Mouse (Mus musculus) right cerebral cortex, postnatal 36 days (tissue): Measurements from ENCODE around the gene Pcnx4.
A peak's percentile ranks its signal among the peaks of the same experiment; 100 is the strongest.

ENCODE experiments used
- DNase-seq, 2 experiments: peaks; one replicate each; pipeline ENCODE4 v3.0.0; 2022; ENCODE audit warnings: low spot score in 2 of 2, mixed read lengths in 1 of 2

Gene Pcnx4

DNA sequence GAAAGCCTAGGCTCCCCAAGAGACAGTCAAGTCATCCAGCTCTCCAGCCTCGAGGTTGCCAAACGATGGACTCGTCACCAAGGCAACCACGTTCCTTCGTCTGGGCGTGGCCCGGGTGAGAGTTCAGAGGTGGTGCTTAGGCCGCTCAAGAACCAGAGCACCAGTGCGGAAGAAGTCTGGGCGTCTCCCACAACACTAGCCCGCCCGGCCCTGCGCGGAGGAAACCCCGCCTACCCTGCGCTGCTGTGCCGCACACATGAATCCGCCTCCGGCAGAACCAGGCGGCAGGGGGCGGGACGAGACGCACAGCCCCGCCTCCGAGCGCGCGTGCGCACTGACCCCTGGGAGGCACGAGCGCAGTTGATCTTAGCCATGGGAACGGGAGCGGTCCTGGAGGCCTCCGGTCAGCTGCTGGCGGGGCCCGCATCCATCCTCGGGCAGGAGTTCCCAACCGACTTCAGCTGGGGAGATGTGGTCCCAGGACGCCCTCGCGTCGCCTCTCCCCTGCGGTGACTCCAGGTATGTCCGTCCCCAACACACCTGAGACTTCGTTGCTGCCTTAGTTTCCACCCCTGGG lies at the start of gene Pcnx4:
Gene Pcnx4 (plus strand): TSS at position 363 of the 577 bp plus-strand sequence.
- DNase-seq = peak; percentile 92 to 93

DNA sequence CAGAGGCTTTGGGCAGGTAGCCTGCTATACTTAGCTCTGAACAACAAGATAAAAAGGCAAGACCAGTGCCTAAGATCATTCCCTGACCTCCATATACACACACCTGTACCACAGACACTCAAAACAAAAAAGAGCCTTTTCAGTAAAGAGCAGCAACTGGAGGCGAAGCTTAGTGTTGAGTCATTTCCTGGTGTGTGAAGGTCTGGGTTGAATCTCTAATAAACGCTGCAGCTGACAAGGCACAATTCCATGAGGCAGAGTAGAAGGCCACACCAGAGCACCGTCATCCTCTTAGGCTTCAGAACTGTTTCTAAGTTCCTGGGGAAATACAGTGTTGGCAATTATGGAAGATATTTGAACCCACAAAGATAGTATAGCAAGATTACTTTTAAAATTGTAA lies 48.7 kb upstream of the Pcnx4 start:
- no peak for DNase-seq

DNA sequence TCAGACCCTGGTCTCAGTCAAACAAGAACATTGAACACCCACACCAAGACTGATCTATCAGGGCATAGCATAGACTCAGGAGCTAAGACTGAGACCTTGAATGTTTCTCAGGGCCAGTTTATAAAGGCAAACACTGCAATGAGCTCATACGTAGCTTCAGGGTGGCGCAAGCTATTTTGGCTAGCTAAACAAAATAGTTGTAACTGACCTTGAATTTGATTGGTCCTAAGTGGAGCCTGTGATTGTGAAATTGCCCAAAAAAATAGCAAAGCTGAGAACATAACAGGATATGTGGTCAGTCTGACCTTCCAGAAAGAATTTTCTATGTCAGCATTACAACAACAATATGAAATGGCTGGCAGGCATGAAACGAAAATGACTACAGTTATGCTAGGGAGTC lies 46.2 kb upstream of the Pcnx4 start:
- no peak for DNase-seq

DNA sequence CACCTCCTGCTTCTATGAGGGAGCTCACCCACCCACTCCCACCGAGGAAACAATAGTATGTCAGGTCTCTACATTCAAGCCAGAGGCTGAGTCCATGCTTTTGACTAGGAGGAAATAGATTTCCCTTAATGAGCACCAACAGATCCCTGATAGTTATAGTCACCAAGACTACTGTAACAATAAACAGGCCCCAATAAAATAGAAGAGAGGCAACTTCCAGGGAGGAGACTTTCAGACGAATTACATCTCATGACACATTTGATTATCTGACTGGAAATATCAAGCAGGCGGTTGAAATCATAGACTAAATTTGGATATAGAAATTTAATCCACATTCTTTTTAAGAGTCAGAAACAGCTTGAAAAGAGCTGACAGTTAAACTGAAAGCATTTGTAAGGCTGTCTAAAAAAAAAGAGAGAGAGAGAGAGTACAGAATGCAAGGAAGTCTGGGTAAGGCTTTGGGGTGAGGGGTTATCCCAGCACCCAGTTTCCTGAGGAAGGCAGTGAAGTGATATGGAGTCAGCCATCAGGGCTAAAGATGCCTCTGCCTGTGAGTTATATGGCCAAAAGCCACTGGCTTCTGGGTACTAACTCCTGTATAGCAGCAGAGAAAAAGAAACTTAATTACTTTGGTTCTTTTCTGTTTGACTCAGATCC lies 45.0 kb upstream of the Pcnx4 start:
- no peak for DNase-seq

DNA sequence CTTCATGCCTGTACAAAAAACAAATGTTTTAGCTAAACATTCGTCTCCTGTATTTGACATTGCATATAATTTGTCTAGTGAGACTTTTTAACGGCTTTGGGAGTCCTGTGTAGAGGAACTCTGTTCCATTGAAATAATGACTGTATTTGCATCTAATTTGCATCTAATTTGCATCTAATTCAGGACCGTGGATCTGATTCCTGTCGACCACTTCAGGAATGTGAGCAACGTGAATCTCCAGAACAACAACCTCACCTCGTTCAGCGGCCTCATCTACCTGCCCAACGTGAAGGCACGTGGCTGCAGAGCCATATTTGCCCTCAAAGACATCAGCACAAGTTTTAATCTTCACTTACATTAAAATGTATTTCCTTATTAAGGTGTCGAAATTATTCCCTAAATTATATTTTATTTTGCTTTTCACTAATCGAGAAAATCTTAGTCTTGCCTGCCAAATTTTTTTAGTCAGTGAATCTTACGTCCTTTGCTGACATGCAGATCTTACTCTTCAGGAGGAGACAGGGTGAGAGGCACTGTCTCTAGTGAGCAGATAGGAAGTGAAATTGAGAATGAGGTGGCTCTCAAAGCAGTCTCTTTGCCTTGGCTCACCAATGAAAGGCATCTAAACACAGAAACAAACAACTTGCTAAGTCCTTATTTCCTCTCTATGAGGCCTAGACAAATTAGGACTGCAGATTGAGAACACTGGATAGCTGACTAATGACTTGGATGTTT lies 39.1 kb upstream of the Pcnx4 start:
- DNase-seq = no peak

DNA sequence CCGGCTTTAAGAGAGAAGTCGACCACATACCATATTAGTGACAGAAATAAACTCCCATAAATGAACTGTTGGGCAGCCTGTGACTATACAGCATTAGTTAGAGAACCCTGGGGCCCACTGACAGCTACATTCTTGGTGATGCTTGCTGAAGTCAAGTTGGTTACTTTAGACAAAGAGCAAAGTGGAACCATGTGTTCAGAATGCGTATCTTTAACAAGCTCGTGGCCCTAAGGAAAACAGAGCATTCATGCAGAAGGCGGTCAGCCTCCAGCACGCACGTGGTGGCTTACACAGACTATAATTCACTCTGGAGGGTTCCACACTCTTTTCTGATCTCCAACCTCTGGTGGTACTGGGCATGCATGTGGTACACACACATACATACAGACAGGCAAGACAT lies 26.6 kb upstream of the Pcnx4 start:
- no peak for DNase-seq

DNA sequence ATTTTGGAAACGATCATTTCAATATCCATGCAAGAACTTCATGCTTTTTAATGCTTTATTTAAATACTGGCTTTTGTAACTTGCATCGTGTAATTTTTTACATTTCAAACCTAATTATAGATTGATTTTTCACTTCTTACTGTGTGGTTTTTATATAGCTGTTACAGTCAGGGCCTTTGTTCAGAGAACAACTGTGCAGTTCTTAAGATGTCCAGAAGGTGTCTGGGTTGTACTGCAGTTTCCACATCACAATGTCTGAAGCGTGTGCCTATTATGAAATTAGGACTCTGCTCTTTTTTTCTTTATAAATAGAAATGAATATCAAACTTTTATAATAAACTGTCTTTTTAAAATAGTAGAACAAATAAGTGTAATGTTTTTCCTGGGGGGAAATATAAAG lies 20.7 kb upstream of the Pcnx4 start:
- DNase-seq = no peak

DNA sequence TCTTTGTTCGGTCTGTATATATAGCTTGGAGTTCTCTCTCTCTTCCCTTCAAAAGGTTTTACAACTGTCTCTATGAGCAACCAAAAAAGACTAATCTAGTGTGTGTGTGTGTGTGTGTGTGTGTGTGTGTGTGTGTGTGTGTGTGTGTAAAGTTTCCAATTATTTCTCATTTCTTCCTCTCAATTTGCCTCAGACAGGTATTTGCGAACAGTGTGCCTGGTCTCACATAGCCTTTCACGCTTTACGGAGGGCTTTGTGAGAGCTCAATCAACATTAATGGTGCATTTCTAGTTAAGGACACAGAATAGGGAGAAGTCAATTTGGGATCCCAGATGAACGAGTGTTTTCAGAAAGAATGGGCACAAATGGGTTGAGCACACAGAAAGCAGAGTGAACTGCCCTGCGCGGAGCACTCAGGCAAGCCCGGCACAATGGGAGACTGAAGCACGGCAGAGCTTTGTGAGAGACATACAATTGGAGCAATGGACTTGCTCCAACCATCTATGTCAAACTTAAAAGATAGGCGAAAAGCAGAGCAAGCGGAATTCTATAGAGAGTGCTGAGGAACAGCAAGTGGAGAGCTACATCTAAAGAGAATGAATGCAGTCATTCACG lies 18.0 kb upstream of the Pcnx4 start:
- DNase-seq = no peak

DNA sequence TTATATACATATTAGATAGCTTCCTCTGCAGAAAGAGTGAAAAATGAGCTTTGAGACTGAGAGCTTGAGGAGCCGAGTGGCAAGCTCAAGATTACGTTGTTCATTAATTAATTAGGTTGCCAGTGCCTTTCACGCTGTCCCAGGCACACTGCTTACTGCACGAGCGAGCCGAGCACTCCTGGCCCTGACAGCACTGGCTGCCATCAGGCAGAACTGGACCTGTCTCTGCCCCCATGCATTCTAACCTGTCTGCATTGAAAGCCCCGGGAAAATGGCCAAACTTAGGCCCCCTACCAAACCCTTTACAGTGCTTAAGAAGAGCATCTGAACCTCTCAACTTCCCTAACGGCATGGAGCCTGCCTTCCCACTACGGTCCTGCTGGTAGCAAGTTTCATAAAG lies 16.8 kb upstream of the Pcnx4 start:
- no peak for DNase-seq

DNA sequence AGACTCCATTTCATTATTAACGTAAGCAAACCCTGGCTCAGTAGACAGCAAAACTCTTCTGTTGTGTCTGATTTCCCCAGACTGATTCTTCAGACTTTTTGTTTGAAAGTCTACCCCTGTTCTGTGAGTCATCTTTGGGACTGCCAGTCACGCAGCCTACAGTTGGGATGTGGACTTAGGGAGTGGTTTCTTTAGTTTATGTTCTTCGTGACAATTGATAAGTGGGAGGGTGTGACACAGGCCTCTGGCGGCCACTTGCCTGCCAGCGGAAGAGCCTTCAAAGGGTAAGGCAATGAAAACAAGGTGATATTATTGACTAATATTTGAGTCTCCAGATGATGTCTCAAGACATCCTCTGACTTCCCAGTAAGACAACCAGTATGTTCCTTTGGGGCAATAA lies 16.3 kb upstream of the Pcnx4 start:
- no peak for DNase-seq

DNA sequence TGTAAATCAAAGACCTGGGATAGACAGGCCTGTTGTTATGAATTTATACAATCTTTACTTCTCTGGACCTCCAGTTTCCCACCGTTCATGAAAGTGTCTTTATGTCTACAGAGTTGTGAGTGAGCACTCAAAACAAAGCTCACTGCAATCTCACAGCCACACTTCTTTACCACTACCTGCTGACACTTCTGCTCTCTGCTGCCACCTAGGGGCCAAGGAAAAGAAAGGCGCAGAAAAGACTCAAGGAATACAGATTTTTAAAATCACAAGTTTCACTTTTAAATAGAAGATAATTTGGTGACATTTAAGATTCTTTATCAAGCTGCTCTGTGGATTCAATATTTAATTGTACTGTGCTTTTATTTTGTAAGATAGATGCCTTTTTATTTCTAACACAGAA lies 15.5 kb upstream of the Pcnx4 start:
- no peak for DNase-seq

DNA sequence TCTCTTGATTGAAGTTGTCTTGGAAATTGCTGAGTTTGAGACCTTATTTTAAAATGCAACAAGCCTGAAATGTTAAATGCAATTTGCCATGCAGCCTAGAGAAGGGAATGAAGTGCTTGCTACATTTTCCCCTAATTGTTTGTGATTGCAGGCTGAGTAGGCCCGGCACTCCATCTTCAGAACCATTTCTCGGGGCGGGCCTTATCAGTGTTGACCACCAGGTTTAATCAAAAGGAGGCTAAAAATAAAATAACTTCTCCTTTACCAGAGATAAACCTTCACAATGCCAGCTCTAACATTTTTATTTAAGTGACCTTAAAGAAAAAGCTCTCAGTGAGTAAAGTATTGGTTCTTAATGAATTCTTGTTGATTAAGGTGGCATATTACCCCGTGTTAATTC lies 10.6 kb upstream of the Pcnx4 start:
- no peak for DNase-seq

DNA sequence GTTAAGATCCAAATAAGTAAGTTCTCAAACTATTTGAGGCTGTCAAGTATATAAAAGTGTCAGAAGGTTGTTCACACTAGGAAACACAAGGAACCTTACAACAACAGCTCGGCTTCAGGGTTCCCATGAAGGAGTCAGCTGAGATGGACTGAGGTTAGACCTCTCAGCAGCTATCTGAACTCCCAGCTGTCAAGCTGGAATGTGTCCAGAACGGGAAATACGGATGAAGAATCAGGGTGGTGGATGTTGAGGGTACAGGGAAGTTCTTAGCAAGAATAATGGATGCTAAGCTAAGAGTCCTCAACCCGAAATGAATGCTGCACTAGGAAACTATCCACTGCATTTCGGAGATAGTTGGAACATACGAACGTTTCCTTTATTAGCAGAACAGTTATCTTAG lies 3.9 kb upstream of the Pcnx4 start:
- DNase-seq = no peak

DNA sequence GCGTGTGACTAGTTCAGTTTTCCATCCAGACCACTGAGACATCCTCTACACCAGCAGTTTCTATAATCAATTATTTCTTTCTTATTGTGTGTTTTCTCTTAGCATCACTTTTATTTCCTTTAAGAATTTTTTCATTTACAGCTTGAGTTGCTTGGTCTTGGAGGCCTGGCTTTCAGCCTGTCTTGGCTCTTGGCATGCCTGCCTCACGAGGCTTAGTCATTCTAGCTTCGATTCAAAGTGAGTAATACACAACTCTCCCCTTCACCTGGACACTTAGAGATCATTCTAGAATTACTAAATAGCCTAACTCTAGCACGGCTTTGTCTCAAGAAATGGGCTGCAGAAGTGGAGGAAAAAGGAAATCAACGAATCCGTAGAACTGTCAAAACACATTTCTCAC lies 2.2 kb upstream of the Pcnx4 start:
- DNase-seq = no peak

DNA sequence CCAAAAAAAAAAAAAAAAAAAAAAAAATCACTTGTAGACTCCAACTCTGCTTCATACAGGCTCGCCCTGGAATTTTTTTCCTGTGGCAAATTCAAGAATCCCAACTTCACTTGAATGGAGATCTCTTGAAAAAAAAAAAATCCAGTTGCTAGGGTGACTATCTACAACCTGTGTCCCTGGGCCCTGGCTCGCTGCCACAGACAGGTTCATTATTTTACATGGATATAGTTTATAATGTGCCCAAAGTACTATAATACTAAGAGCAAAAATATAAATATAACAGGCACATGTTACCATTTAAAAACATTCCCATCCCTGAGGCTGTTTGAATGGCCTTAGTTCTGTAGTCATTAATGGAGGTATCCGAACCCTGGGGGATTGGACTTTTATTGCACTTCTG lies 584 bp upstream of the Pcnx4 start:
- DNase-seq = no peak

DNA sequence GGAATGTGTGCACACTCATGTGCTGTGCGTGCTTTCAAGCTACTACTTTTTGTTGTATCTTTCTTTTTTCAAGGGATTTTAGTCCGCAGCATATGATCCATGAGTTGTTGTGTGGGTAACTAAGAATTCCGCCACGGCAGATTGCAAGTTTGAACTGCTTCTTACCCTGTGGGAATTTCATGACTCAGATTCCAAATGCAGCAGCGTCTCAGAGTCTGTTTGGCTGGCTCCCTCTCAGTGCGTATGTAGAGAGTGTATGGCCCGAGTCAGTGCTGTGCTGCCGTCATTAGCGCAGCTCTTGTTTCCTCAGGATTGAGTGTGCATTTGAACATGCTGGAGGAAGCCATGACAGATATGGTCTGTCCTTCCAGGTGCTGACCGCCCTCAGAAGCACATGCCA lies 2.4 kb downstream of the Pcnx4 start:
- DNase-seq = peak; percentile 26 to 56

DNA sequence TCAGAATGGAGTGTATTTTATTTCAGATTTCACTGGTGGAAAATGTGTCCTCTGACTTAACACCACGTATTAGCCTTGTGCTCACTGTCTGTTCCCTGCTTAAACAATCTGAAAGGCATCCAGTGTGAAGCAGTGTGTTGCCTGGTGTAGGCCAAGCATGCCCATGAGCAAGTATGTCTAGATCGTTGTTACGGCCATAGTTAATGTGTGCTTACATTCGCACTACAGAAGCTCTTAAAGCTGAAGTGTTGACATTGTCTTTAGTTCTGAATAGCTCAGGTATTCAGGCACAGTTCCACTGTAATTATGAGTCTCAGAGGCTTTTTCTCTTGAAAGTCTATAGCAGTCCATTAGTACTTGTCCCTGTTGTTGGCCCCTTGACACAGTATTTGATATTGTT lies 18.2 kb downstream of the Pcnx4 start:
- DNase-seq = no peak

DNA sequence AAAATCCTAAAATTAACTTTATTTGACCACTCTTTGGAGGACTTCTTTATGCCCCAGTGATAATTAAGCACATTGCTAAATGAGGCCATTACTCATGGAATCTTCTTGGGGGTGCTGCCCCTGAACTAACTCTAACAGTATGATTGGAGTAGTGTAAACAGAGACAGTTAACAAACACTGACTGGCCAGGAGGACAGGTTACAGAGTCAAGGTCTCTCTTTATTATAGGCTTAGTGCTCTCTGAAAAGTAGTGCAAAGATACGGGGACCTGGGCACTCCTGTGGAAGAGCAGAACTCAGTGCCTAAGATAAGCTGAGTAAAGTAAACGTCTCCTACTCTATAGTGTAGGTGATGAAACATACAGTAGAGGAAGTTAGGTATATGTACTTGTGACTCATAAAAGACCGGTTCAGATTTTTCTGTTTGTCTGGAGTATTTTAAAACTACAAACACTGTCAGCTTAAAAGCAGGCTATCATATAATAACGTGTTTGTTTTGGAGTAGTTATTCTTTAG lies 28.2 kb downstream of the Pcnx4 start:
- no peak for DNase-seq

DNA sequence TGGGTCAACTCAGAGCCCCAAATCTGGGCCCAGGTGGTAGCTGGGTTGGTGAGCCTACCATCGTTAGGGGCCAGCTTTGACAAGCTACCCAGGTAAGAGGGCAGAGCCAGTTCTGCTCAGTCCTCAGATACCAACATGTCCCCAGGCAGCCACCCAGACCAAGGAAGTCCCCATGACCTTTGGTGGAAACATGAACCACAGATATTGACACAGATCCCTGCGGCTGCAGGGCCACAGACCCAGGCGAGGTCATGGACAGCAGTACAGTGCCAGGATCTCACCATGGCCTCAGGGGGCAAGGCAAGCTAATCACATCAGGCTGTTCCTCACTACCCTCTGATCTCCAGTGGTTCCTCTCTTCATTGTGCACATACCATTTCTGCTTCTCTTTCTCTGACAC lies 45.8 kb downstream of the Pcnx4 start:
- no peak for DNase-seq

DNA sequence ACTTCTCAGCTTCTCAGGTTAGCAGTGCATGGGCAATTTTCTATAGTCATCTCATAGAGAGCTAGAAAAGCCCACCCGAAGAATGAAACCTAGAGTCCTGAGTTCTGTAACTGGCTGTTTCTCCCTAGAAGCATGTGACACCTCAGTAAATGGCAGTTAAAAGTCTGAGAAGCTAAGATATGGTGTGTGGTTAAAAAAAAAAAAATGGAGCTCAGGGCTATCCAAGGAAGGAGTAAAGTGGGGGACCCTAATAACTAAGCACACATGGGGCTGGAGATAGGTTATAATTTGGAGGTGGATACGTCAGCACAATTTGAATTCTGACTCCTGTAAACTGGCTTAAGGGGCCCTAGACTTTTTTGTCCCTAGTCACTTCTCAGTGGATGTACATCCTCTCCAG lies 46.9 kb downstream of the Pcnx4 start:
- DNase-seq = no peak

DNA sequence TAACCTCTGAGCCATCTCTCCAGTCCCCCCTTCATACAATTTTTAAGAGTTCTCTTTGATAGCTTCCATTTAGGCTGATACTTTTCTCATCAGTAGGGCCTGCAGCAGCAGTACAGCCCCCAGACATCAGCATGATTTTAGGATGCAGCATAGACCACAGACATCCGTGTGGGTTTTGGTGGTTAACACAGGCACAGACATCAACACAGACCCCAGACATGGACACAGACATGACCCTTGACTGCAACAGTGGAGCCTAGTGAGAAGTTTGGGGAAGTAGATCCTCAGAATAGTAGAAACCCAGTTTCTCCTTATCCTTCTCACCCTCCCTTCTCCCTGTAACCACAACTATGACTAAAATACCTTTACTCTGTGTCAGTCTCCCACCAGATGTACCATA lies 49.2 kb downstream of the Pcnx4 start:
- DNase-seq = no peak

DNA sequence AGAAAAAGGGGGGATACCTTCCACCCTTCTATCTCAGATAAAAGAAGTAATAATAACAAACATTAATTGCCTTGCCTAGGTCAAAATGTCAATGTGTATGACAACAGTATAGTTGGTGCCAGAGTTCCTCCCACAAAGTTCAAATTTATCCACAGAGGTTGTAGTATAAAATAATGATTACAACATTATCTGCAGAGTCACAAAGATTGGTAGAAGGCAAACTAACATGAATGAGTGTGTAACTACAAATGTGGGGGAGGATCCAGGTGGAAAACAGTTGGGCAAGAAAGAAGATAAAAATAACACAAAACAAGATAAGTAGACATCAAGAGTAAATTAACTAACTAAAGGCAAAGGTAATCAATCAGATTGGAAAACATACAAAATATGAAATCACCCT lies 56.8 kb downstream of the Pcnx4 start:
- DNase-seq = no peak

DNA sequence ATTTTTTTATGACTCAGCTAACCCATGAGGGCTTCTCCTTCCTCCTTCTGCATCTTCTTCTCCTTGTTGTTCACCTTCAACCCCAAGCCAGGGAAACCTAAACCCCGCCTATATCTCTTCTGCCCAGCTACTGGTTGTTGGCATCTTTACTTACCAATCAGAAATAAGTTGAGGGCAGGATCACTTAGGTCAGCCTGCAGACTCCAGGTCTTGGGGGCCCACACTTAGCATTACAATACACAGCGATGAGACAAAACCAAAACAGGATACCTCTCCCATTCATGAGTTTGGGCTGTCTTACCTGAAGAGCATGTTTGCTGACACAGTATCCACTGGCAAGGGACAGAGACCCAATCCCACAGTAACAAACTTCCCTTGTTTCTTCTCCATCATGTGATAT lies 57.8 kb downstream of the Pcnx4 start:
- DNase-seq = no peak
